Mouse (Mus musculus) cortical plate, adult 2 months (tissue): ENCODE data around the gene Atp6v0a1.

ENCODE experiments used
- CTCF ChIP-seq: fragments of 200-500 bp; IDR thresholded peaks from 2 replicates; pipeline ENCODE4 v1.5.1; 2011; ENCODE audit warnings: mild to moderate bottlenecking, control low read depth, low read length; ENCODE audit not compliant: insufficient read depth; ENCODE audit errors: extremely low read depth
- POLR2A ChIP-seq: fragments of 200-500 bp; IDR thresholded peaks from 2 replicates; pipeline ENCODE4 v1.6.1; 2011; ENCODE audit warnings: mild to moderate bottlenecking, low read length, control low read depth; ENCODE audit not compliant: insufficient read depth; ENCODE audit errors: extremely low read depth

GRCm38 (mm10) chr11:100967881-100968420 is 41.3 kb upstream of the Atp6v0a1 start:
- TF ChIP-seq CTCF: no peak
- TF ChIP-seq POLR2A: no peak
